Mouse (Mus musculus) thymus, postnatal 0 days (tissue): ENCODE measurements at regions not wholly inside any gene's neighbourhood (a gene's known extent, or its start where the extent isn't known, plus 50 kb on each side); places are given as distances from the start of the nearest gene placed in this dataset.

ENCODE experiments used
- DNase-seq: peaks from one replicate; pipeline ENCODE4 v3.0.0-alpha.2; 2015; ENCODE audit warnings: low spot score

DNA sequence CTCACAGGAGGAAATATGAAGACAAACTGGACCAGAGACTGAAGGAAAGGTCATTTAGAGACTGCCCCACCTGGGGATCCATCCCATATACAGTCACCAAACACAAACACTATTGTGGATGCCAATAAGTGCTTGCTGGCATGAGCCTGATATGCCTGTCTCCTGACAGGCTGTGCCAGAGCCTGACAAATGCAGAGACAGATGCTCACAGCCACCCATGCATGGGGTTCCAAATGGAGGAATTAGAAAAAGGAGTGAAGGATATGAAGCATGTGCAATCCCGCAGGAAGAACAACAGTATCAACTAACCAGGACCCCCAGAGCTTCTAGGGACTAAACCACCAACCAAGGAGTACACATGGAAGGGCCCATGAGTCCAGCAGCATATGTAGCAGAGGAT lies 505.9 kb downstream of the Gm6685 start:
- no peak for DNase-seq

DNA sequence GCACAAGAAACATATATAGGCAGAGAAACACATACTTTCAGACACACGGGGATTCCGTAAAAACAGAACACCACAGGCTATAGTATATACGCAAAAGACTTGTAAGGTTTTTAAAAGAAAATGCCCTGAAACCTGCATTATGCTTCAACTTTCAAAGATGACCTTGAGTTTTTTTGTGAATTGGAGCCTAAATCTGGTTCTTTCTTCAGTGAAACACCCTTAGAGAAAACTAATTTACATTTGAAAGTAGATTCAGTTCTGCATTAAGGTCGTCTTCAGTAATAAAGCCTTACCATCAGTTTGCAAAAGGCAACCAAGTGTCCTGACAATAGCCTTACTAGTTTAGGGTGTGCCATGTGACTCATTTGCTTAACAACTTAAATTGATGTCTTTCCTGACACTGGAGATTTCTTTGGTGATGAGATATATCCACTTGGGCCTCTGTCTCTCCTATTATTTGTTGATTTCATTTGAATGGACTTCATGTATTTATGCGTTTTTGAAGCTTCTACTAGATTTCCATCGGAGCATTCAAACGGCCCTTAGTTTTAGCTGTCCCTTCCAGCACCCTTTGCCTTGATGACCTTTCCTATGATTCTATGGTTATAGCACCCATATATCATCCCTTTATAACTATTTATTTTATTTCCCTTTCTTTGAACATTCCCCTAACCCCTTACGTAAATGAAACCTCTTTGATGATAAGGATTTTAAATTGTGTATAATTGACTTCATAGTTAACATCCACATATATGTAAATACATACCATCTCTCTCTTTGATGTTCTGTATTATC lies 539.6 kb downstream of the Gm6685 start:
- no peak for DNase-seq

DNA sequence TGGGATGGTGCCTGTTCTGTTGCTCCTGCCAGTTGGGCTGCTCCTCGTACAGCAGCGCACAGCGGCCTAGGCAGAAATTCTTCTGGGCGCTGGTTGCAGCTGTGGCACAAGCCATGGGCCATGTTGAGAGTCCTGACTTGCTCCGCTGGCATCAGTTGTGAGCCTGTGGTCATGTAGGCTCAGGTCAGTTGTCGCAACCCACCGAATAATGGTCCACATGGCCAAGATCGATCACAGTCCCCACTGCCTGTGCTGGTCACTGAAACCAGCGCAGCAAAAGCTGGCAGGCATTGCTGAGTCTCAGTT lies 585.8 kb downstream of the Gm6685 start:
- no peak for DNase-seq

DNA sequence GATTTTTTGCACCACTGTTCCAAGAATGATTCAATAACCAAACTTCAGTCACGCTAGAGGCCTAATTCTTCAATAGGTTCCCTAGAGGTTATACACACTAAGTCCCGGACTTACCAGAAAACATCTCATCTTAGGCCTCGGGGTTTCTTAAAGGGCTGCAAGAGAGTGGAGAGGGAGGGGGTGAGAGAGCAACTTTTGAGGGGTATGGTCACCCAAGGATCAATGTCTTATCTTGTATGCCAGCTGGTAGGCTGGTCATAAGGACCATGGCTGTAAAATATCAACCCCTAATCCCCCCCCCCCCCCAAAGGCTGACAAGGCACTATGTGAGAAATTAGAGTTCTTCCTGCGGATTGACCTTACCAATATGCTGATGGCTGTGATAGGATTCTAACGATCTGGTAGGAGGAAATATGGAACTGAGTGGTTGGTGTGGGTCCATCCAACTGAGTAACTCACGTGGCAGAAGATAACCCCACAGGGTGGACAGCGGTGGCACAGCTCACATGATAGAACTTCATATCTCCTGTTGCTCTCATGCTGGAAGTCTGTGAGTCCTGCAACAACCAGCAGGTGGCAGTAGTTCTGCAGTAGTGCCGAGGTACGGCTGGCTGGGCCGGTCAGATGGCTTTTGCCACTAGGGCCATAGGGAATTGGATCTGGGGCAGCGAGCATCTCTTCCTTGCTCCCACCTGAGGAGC lies 586.3 kb downstream of the Gm6685 start:
- DNase-seq: peak; percentile 4

DNA sequence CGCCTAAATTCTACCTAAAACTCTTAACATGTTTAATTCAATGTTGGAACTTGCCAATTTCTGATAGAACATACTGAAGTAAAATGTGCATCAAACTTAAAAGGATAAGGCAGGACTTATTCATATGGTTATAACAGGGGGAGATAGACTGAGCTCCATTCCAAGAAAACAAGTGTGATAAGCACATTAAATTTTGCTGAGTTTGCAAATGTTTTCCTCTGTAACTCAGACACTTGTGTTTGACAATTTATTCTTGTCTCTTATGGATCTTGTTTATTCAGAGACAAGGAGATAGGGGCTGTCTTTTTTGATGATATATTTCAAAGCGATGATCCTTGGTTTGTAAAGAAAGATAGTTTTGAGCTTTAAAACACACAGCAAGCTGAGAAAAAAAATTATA lies 613.6 kb downstream of the Gm6685 start:
- no peak for DNase-seq

DNA sequence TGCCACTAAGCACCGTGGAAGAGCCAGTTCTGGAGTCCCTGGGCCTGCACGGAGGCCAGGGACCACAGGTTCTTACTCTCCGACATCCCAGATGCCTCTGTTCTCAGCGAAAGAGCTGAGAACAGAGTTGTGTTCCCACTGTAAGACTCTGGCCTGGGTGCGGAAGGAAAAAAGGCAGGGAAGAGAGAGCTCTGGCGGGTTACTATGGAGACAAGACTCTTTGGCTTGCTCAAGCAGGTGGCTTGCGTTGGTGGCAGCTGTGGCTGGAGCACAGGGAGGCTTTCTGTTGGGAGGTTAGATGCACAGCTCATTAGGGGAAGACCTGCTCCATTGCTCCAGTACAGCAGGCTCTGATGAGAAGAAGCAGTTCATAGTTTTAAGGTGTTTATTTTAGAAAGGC lies 618.3 kb downstream of the Gm6685 start:
- DNase-seq: no peak

DNA sequence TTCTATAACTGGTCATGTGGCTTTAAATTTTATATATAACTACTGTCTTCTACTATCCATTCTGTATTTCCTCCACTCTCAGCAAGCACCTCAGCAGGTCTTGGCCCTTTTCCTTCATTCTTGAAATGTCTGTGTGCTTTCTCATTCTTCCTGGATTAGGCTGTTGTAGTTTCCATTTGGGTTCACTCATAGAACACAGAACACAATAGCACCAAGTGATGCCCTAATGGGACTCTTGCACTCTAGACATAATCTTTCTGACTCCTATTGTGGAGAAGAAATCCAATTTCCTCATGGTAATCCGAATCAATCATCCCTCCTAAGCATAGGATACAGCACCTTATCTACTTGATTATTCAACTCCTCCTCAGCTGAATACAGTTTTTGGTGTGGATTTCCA lies 667.2 kb downstream of the Gm6685 start:
- DNase-seq: no peak
